Mouse (Mus musculus) G1E (cell line): ENCODE measurements at regions not wholly inside any gene's neighbourhood (a gene's known extent, or its start where the extent isn't known, plus 50 kb on each side); places are given as distances from the start of the nearest gene placed in this dataset.

Experiments
- ATAC-seq: 2 replicates; pipeline ENCODE4 v1.8.0; 2016; ENCODE audit warnings: mild to moderate bottlenecking; ENCODE audit not compliant: insufficient number of reproducible peaks, poor library complexity, low FRiP score, severe bottlenecking; ENCODE audit errors: extremely low read depth
- DNase-seq: peaks from one replicate; pipeline ENCODE4 v3.0.0; 2012; ENCODE audit warnings: low spot score
- H3K27me3 ChIP-seq: 2 replicates; pipeline ENCODE4 v1.6.1; 2012; ENCODE audit warnings: mild to moderate bottlenecking, low read length, inconsistent platforms; ENCODE audit not compliant: insufficient read depth
- H3K36me3 ChIP-seq: replicated peaks from 2 replicates; pipeline ENCODE3; 2012; ENCODE audit warnings: mild to moderate bottlenecking, inconsistent platforms
- H3K4me1 ChIP-seq: 2 replicates; pipeline ENCODE4 v1.6.1; 2012; ENCODE audit warnings: low read depth, low read length, inconsistent platforms, mixed read lengths; ENCODE audit not compliant: insufficient read depth
- H3K4me3 ChIP-seq: 2 replicates; pipeline ENCODE4 v1.5.1; 2012; ENCODE audit warnings: low read depth, mild to moderate bottlenecking, inconsistent platforms, low read length, moderate library complexity, mixed read lengths
- H3K9me3 ChIP-seq: replicated peaks from 2 replicates; pipeline ENCODE4 v1.6.1; 2012; ENCODE audit warnings: inconsistent platforms
- CTCF ChIP-seq: IDR thresholded peaks from 2 replicates; pipeline ENCODE4 v1.5.1; 2012; ENCODE audit warnings: low read depth, low read length, inconsistent platforms, mixed read lengths
- GATA1 ChIP-seq: IDR thresholded peaks from 2 replicates; pipeline ENCODE4 v1.6.1; 2012; ENCODE audit warnings: borderline replicate concordance, low read length, inconsistent platforms, mixed read lengths
- GATA2 ChIP-seq: IDR thresholded peaks from 2 replicates; pipeline ENCODE4 v1.6.1; 2012; ENCODE audit warnings: low read depth, low read length, inconsistent platforms, borderline replicate concordance
- POLR2AphosphoS5 ChIP-seq: IDR thresholded peaks from 2 replicates; pipeline ENCODE4 v1.6.1; 2012; ENCODE audit warnings: low read depth, low read length, inconsistent platforms; ENCODE audit not compliant: insufficient replicate concordance
- TAL1 ChIP-seq: conservative IDR thresholded peaks from 2 replicates; pipeline ENCODE4 v1.6.1; 2012; ENCODE audit warnings: low read depth, low read length, inconsistent platforms, mixed read lengths

DNA sequence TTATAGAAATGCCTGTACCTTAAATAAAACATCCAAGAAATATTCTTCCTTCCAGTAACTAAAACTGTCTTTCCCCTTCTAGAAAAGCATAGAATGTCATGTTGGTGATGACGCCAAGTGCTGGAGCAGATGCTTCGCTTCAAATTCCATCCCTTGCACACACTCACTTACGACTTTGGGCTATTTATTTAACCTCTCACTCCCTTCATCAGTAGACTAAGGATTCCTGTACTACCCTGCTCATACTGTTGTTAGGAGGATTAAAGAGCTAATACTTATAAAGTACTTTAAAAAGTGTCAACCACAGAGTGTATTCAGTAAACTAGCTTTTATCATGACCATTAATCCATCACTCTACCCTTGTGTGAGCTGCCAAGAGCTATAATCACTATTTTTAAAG lies 296.8 kb upstream of the Cited2 start:
- DNase-seq (no peak), ATAC-seq (no peak)
- Histone ChIP-seq H3K4me1 (peaks cover 6% of the 10 kb centered on the region), H3K4me3 (no peak overlapping the region), H3K27me3 (peaks cover 2% of the 10 kb centered on the region; the same call in 1 of the 2 replicates), H3K36me3 (no peaks in the 10 kb centered on the region), H3K9me3 (no peaks in the 10 kb centered on the region)
- TF ChIP-seq GATA1 (no peak), TAL1 (no peak), GATA2 (no peak), POLR2AphosphoS5 (no peak)

- Histone ChIP-seq H3K9me3 (no peaks in the 10 kb centered on the region), H3K27me3 (peaks cover under 1% of the 10 kb centered on the region; the same call in 1 of the 2 replicates), H3K4me1 (peaks cover 6% of the 10 kb centered on the region), H3K36me3 (no peaks in the 10 kb centered on the region), H3K4me3 (no peak overlapping the region)
- TF ChIP-seq GATA1 (no peak), POLR2AphosphoS5 (no peak), TAL1 (no peak), CTCF (no peak), GATA2 (no peak)
- DNase-seq (no peak), ATAC-seq (no peak)
Observed at GRCm38 (mm10) chr10:17427316-17427715, 295.7 kb upstream of the Cited2 start.

DNA sequence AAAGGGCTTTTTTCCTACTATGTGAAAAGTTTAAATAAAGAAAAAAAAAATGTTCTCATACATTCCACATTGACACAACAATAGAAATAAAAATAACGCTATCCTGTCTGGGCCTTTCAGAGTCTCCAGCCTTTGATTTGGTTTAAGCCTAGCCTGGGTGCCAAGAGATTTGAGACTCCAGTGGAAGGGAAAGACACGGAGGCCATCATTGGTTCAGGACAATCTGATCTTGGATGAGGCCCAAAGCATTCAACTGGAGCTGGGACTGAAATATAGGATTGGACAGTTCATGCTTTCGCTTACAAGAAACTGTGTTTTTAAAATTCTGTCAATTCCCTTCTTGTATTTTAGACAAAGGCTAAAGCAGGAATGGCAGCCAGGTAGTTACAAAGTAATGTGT lies 294.7 kb upstream of the Cited2 start:
- no peak overlapping the region for H3K4me3 ChIP-seq
- H3K27me3 ChIP-seq: no peaks in the 10 kb centered on the region
- peaks cover 8% of the 10 kb centered on the region for H3K4me1 ChIP-seq
- no peak for ATAC-seq
- H3K9me3 ChIP-seq: no peaks in the 10 kb centered on the region
- DNase-seq: no peak
- TF ChIP-seq TAL1 (no peak), POLR2AphosphoS5 (no peak), CTCF (no peak), GATA2 (no peak), GATA1 (no peak)
- no peaks in the 10 kb centered on the region for H3K36me3 ChIP-seq

GRCm38 (mm10) chr10:17431068-17431467 lies 291.9 kb upstream of the Cited2 start:
- Histone ChIP-seq H3K27me3 (no peaks in the 10 kb centered on the region), H3K4me3 (no peak overlapping the region), H3K9me3 (no peaks in the 10 kb centered on the region), H3K36me3 (no peaks in the 10 kb centered on the region), H3K4me1 (peaks cover 9% of the 10 kb centered on the region)
- ATAC-seq: no peak
- DNase-seq: no peak
- TF ChIP-seq CTCF: no peak
- TF ChIP-seq POLR2AphosphoS5: no peak
- TF ChIP-seq TAL1: no peak
- TF ChIP-seq GATA2: no peak
- TF ChIP-seq GATA1: no peak

- no peaks in the 10 kb centered on the region for H3K9me3 ChIP-seq
Observed at GRCm38 (mm10) chr10:17434098-17434497, 288.9 kb upstream of the Cited2 start.

DNA sequence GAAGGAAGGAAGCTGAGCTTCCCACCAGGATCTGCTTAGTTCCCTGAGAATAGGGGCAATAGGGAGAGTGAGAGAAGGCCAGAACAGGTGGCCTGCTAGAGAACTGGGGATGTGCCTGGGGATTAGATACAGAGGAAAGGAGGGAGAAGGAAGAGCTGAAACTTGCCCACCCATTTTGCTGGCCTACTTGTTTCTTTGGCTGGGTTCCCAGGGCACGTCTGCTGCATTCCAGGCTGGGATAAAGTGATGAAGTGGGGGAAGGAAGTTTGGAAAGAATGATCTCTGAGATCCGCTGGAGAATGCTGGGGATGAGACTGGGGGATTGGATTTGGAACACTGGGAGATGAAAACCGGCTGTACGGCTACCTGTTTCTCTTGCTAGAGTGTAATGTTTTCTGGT lies 272.8 kb upstream of the Cited2 start:
- H3K4me3 ChIP-seq: no peak overlapping the region
- no peaks in the 10 kb centered on the region for H3K4me1 ChIP-seq
- no peaks in the 10 kb centered on the region for H3K36me3 ChIP-seq
- no peaks in the 10 kb centered on the region for H3K27me3 ChIP-seq
- DNase-seq (no peak), ATAC-seq (no peak)
- TF ChIP-seq CTCF (no peak), TAL1 (no peak), POLR2AphosphoS5 (no peak), GATA1 (no peak), GATA2 (no peak)
- H3K9me3 ChIP-seq: no peaks in the 10 kb centered on the region

More at GRCm38 (mm10) chr10:17434098-17434497, 288.9 kb upstream of the Cited2 start:
- Histone ChIP-seq H3K4me1 (peaks cover 6% of the 10 kb centered on the region), H3K27me3 (no peaks in the 10 kb centered on the region), H3K4me3 (no peak overlapping the region), H3K36me3 (no peaks in the 10 kb centered on the region)
- no peak for TF ChIP-seq POLR2AphosphoS5
- DNase-seq (no peak), ATAC-seq (no peak)

DNA sequence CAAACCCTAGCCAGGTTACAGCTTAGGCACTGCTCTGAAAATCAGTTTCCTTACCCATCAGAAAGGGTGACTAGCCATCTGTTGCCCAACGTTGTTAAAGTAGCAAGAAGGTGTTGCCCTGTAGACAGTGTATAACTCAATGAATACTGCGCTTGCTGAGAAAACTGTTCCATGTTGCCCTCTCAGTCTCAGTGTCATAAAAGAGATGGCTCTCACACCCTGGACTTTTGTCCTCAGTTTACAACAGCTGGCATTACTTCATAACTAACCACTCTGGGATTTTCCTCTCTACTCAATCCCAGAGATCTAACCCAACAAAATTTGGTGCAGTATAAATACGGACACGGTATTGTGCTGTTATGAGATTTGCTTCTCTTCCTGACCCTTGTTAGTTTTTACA lies 252.1 kb upstream of the Cited2 start:
- Histone ChIP-seq H3K36me3 (no peaks in the 10 kb centered on the region), H3K4me3 (no peak overlapping the region), H3K27me3 (peaks cover 5% of the 10 kb centered on the region), H3K4me1 (peaks cover 8% of the 10 kb centered on the region; the same call in 1 of the 2 replicates), H3K9me3 (no peaks in the 10 kb centered on the region)
- TF ChIP-seq TAL1 (no peak), GATA2 (no peak), GATA1 (no peak), CTCF (no peak), POLR2AphosphoS5 (no peak)
- ATAC-seq (no peak), DNase-seq (no peak)
